Comparison of ENCODE assay signal across 21 mouse cellular contexts in genomic region chr11:61031658-61032445, GRCm38 (mm10). TPM values are rescaled to one million over a fixed set of nuclear protein-coding genes. Genes with fewer than 3 reads are reported as not detected.
A peak's percentile ranks its signal among the peaks of the same experiment; 100 is the strongest.
DNase-seq lines count a peak whose midpoint lies in the region; ATAC-seq and TF ChIP-seq lines count a peak whose summit lies in the region.
"Had no signal": no experiment of that assay in that cellular context is flagged by ENCODE, and none has a peak within 500 bp of the region (broad histone marks: within the 10 kb centered on the region; RNA-seq: fewer than 3 reads in every experiment).

No protein-coding gene starts in this region.

- ATAC-seq in hematopoietic stem cell, adult 5-6 weeks (replicated peaks in 1 of 2; ENCODE audit: insufficient read depth in 1 of 2, low FRiP score in 2 of 2, low TSS enrichment in 1 of 2, low read depth in 1 of 2, poor library complexity in 2 of 2, severe bottlenecking in 2 of 2), result peak; percentile 78 to 84
- ATAC-seq: forebrain, embryonic 15.5 days; hindbrain, embryonic 16.5 days; inflammation-experienced regulatory T-cells, adult 6 months; intestine, postnatal 0 days had no signal

- peak; percentile 55 for DNase-seq in cerebellum, adult 11-12 months
- no peak for DNase-seq in cerebellum, postnatal 36 days
- peak; percentile 14 for DNase-seq in gastrocnemius, adult 2 months
- no peak for DNase-seq in gastrocnemius, adult 18-20 months (ENCODE audit: low spot score)
- DNase-seq in Muller cell, postnatal 12 days (ENCODE audit: inconsistent ontology term), result peak; percentile 41
- DNase-seq in spleen, adult 12 weeks (ENCODE audit: low spot score), result no peak
- no peak for DNase-seq in layer of hippocampus, postnatal 14 days (ENCODE audit: low spot score in 2 of 2)
- DNase-seq: adrenal gland, postnatal 14 days; embryo, embryonic 11 days; gastrocnemius, postnatal 14 days; heart, postnatal 36 days; kidney, adult 8-10 months had no signal

- peak overlapping the region; percentile 28 for H3K27ac ChIP-seq in gastrocnemius, adult 2 months
- H3K27ac ChIP-seq: embryonic facial prominence, embryonic 12.5 days; forebrain, embryonic 15.5 days; heart, embryonic 13.5 days; hindbrain, embryonic 12.5 days had no signal

- no peak for TF ChIP-seq CTCF in gastrocnemius, adult 2 months (IDR thresholded peaks at IDR 0.05)

- H3K4me3 ChIP-seq in gastrocnemius, adult 2 months, result no peak overlapping the region
- H3K4me3 ChIP-seq: embryonic facial prominence, embryonic 12.5 days; forebrain, embryonic 15.5 days; heart, embryonic 13.5 days; hindbrain, embryonic 12.5 days had no signal

- intact Hi-C loops in gastrocnemius, adult 2 months (cut with DNase I), result no loop called here

RNA-seq across cellular contexts. Expression of gene Kcnj12, which starts 9.5 kb away (rescaled TPM):
- 10 to 100 TPM; 50.4 to 65.8 TPM for total RNA-seq in gastrocnemius, adult 2 months (2021)
- 10 to 100 TPM; 48.6 to 67.1 TPM for total RNA-seq in gastrocnemius, adult 18-20 months (2021)
- not detected in 2 replicates for total RNA-seq in hematopoietic stem cell, adult 5-6 weeks (2017)
- 1 to 10 TPM; 7.1 to 8.0 TPM for total RNA-seq in layer of hippocampus, postnatal 14 days (2021)
- total RNA-seq: common myeloid progenitor, adult 5-6 weeks had no signal

Comparison
In these comparisons a context has a peak if more than half of its experiments do, and no peak if none do; other contexts are left out.
1. DNase-seq: peak in cerebellum, adult 11-12 months (single experiment), gastrocnemius, adult 2 months (single experiment) and Muller cell, postnatal 12 days (single experiment); none in cerebellum, postnatal 36 days (0 of 2), gastrocnemius, adult 18-20 months (single experiment), spleen, adult 12 weeks (single experiment) and layer of hippocampus, postnatal 14 days (0 of 2).
2. RNA of gene Kcnj12, which starts 9.5 kb away (total RNA-seq): 48.6 to 67.1 TPM in gastrocnemius, adult 18-20 months and 50.4 to 65.8 TPM in gastrocnemius, adult 2 months; 7.1 to 8.0 TPM in layer of hippocampus, postnatal 14 days and not detected in hematopoietic stem cell, adult 5-6 weeks; every median in the first group is over 4 times any median in the second.